Mouse (Mus musculus): ENCODE data around the gene Chid1. TPM values are rescaled to one million over a fixed set of nuclear protein-coding genes. Genes with fewer than 3 reads are reported as not detected.

Chid1 gene
- polyA plus RNA-seq, 1 experiment from 2014 or later = 52.6 TPM

DNA sequence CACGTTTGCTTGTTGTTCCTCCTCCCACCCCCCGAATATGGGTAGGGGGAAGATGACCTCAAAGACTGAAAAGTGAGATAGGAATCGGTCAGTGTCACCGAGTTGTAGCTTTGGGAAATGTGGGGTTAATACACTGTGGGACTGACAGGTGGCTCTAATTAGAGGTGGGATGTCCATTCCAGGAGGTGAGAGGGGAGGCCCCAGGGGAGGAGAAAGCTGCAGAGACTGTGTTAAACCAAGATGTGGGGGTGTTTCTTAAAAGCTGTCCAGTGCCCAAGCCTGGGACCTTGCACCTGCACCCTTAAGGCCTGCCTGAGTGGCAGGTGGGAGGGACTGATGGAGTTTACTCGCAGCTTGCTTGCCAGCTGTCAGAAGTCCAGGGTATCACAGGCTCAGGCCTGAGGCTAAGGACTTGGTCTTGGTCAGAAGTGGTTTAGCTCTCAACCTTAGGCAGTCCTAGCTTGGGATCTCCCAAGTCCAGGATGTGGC, 77.3 kb downstream of the Chid1 start:
- peak overlapping the region; percentile 56; the same call in 1 of the 2 replicates for H3K27ac ChIP-seq
- no peak for ATAC-seq
- H3K4me2 ChIP-seq (replicated peaks) = peak overlapping the region; percentile 92
- H3K4me1 ChIP-seq (replicated peaks) = peaks cover 44% of the 10 kb centered on the region
- peak overlapping the region; percentile 62 for H3K9ac ChIP-seq
- WGBS = 16% methylated on average over 5 of the region's 5 CpGs
- peaks cover 5% of the 10 kb centered on the region for H3K36me3 ChIP-seq
- H3K9me3 ChIP-seq = no peaks in the 10 kb centered on the region
- H3K4me3 ChIP-seq (replicated peaks) = peak overlapping the region; percentile 49
- peaks cover 47% of the 10 kb centered on the region for H3K27me3 ChIP-seq (replicated peaks)

DNA sequence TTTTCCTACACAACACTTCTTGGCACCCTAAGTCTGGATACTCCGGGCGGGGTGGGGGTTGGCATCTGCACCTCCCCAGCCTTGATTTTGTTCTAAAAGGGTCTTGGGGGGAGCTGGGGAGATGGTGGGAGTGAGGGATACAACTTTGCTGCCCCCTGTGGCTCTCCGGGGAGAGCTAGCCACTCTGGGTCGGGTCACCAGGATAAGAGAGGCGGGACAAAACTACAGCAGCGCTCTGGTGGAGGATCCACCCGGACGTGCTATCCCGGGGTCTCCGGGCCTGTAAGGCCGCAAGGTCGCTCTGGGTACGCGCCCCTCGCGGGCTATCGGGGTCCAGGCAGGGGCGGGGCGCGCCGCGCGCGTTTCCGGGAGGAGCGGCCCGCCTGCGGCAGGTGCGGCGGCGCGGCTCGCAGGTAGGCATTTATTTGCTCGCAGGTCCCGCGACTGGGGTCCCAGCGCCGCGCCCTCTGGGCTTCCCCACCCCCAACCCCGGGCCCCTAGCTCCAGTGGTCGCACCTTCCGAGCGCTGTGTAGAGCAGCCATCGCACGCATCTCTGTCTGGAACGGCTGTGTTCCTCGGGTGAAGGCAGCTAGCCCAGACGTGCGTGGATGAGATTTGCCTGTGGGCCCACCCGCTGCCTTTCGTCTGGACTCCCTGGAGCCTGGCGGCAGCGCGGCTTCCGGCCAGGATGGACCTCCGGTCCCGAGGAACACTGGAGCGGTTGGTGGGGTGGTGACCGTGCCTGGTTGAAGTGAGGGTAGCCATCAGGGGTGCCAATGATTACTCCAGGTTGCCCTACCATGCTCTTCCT, 77.9 kb downstream of the Chid1 start:
- Histone ChIP-seq H3K27ac (peak overlapping the region; percentile 56), H3K9ac (peak overlapping the region; percentile 62), H3K27me3 (replicated peaks) (peaks cover 45% of the 10 kb centered on the region), H3K4me2 (replicated peaks) (peak overlapping the region; percentile 92), H3K4me3 (replicated peaks) (peak overlapping the region; percentile 49), H3K4me1 (replicated peaks) (peaks cover 40% of the 10 kb centered on the region), H3K36me3 (peaks cover 5% of the 10 kb centered on the region), H3K9me3 (no peaks in the 10 kb centered on the region)
- ATAC-seq = peak; percentile 18
- 2% methylated on average over 59 of the region's 59 CpGs for WGBS

DNA sequence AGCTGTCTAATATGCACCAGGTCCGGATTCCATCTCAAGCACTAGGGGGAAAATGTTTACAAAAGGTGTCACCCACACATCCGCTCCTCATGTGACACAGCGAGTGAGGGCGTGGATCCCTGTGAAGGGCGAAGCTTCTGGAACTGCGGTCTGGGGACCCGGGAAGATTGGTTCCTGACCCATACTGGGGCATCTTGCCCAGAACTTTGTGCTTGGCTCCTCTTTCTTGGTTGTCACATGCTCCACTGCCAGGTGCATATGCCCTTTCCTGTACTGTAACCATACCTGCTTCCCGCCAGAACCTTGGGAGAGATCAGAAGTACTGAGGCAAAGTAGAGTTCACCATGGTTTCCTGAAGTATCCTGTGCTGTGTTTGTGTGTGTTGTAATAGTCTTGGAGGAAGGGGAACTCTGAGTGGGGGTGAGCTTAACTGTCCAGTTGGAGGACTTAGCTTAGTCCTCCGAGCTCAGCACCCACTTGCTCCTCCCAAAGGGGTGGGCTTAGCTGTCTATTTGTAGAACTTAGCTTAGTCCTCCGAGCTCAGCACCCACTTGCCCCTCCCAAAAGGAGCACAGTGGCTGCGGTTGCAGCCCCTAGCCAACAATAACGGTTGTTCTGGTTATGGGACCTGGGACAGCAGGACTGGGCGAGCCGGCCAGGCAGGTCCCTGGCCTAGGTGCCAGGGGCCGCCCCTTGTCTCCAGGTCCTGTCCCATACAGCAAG, 79.1 kb downstream of the Chid1 start, which contains the start of gene Cracr2b:
Cracr2b (plus strand) TSS at position 704 of the 723 bp plus-strand sequence.
- H3K27ac ChIP-seq = peak within 1 kb of the TSS; percentile 56
- peak within 1 kb of the TSS; percentile 49 for H3K4me3 ChIP-seq (replicated peaks)
- H3K9ac ChIP-seq = peak within 1 kb of the TSS; percentile 62
- H3K27me3 ChIP-seq (replicated peaks) = peaks cover 43% of the 10 kb centered on the region
- 53% methylated on average over 15 of the region's 15 CpGs for WGBS
- H3K4me2 ChIP-seq (replicated peaks) = peak within 1 kb of the TSS; percentile 92
- H3K36me3 ChIP-seq = peaks cover 5% of the 10 kb centered on the region
- H3K4me1 ChIP-seq (replicated peaks) = peaks cover 45% of the 10 kb centered on the region
- ATAC-seq = no peak
- H3K9me3 ChIP-seq = no peaks in the 10 kb centered on the region

DNA sequence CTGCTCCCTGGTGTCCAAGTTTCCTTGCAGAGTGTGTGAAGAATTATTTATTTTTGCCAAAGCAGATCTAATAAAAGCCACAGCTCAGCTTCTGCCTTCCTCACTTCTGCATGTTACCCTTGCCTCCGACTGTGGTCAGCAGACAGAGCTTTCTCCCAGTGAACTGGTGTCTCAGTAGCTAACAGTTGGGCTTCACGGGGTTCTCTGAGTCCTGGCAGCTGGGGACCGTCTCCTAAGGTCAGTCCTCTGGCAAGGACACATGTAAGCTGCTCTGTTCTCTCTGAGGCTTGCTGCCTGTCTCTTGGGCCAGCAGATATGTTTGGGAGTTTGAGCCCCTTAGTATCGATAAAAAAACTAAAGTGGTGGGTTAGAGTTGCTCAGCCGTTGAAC, 79.7 kb downstream of the Chid1 start:
- H3K27me3 ChIP-seq (replicated peaks) = peaks cover 41% of the 10 kb centered on the region
- H3K4me1 ChIP-seq (replicated peaks) = peaks cover 43% of the 10 kb centered on the region
- ATAC-seq = no peak

DNA sequence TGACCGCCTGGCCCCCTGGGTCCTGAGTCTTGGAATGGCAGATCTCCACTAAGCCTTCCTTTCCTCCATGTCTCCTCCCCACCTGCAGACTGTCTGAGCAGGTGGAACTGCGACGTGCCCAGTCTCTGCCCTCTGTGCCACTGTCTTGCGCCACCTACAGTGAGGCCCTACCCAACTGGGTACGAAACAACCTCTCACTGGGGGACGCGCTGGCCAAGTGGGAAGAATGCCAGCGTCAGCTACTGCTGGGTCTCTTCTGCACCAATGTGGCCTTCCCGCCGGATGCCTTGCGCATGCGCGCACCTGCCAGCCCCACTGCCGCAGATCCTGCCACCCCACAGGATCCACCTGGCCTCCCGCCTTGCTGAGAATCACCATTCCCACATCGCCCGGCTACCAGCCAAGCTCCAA, 80.4 kb downstream of the Chid1 start:
- no peaks in the 10 kb centered on the region for H3K9me3 ChIP-seq
- peaks cover 43% of the 10 kb centered on the region for H3K4me1 ChIP-seq (replicated peaks)
- H3K4me2 ChIP-seq (replicated peaks) = no peak overlapping the region
- peaks cover 35% of the 10 kb centered on the region for H3K27me3 ChIP-seq (replicated peaks)
- H3K27ac ChIP-seq = no peak overlapping the region
- H3K36me3 ChIP-seq = peaks cover 5% of the 10 kb centered on the region
- no peak overlapping the region for H3K4me3 ChIP-seq (replicated peaks)
- H3K9ac ChIP-seq = no peak overlapping the region
- no peak for ATAC-seq
- 90% methylated on average over 17 of the region's 17 CpGs for WGBS

More for the DNA sequence above, 79.7 kb downstream of the Chid1 start:
- Histone ChIP-seq H3K36me3 (peaks cover 5% of the 10 kb centered on the region), H3K9me3 (no peaks in the 10 kb centered on the region), H3K4me2 (replicated peaks) (no peak overlapping the region), H3K27ac (peak overlapping the region; percentile 15; the same call in 1 of the 2 replicates), H3K9ac (no peak overlapping the region), H3K4me3 (replicated peaks) (no peak overlapping the region)
- 50% methylated on average over 5 of the region's 5 CpGs for WGBS

DNA sequence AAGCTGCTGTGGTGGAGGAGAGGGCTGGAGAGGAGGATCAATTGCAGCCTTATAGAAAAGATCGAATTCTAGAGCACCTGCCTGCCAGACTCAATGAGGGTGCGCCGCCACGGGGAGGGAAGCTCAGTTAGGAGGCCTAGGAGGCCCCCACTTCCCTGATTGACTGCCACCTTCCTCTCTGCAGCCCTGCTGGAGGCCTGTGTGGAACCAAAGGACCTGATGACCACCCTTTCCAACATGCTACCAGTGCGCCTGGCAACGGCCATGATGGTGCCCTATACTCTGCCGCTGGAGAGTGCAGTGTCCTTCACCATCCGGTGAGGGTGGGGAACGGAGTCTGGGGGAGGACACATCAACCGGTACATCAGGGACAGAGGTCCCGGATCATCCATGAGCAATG, 81.0 kb downstream of the Chid1 start:
- WGBS = 92% methylated on average over 11 of the region's 11 CpGs
- no peak overlapping the region for H3K4me2 ChIP-seq (replicated peaks)
- no peaks in the 10 kb centered on the region for H3K9me3 ChIP-seq
- H3K27me3 ChIP-seq (replicated peaks) = peaks cover 28% of the 10 kb centered on the region
- H3K9ac ChIP-seq = no peak overlapping the region
- no peak overlapping the region for H3K4me3 ChIP-seq (replicated peaks)
- no peak overlapping the region for H3K27ac ChIP-seq
- ATAC-seq = no peak
- H3K4me1 ChIP-seq (replicated peaks) = peaks cover 42% of the 10 kb centered on the region
- H3K36me3 ChIP-seq = peaks cover 5% of the 10 kb centered on the region

DNA sequence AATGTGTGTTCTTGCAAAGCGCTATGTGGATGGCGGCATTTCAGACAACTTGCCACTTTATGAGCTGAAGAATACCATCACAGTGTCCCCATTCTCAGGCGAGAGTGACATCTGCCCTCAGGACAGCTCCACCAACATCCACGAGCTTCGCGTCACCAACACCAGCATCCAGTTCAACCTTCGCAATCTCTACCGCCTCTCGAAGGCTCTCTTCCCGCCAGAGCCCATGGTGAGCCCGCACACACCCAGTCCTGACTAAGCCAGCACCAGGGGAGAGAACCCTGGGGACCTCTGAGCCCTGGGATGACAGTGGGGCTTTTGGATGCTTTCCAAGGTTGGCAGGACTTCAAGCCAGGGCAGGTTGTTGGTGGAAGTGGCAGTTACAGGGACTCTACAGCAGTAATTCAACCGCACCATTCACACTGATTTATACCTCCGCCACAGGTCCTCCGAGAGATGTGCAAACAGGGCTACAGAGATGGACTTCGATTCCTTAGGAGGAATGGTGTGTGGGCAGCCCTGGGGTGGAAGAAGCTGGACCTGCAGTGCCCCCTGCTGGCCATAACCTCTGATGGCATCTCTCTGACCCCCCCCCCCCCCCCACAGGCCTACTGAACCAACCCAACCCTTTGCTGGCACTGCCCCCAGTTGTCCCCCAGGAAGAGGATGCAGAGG, 81.5 kb downstream of the Chid1 start:
- Histone ChIP-seq H3K4me3 (replicated peaks) (no peak overlapping the region), H3K9me3 (no peaks in the 10 kb centered on the region), H3K36me3 (peaks cover 5% of the 10 kb centered on the region), H3K27ac (no peak overlapping the region), H3K9ac (no peak overlapping the region), H3K4me1 (replicated peaks) (peaks cover 42% of the 10 kb centered on the region), H3K27me3 (replicated peaks) (peaks cover 23% of the 10 kb centered on the region), H3K4me2 (replicated peaks) (no peak overlapping the region)
- ATAC-seq = no peak
- WGBS = 77% methylated on average over 15 of the region's 15 CpGs

DNA sequence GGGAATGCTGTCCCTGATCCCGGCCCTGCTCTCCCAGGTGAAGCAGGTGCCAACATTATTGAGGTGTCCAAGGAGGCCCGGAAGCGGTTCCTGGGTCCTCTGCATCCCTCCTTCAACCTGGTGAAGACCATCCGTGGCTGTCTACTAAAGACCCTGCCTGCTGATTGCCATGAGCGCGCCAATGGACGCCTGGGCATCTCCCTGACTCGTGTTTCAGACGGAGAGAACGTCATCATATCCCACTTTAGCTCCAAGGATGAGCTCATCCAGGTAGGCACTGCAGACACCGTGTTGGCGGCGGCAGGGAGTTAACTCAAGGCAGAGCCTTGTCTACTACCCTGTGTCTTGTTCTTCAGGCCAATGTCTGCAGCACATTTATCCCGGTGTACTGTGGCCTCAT, 82.4 kb downstream of the Chid1 start:
- Histone ChIP-seq H3K27me3 (replicated peaks) (peaks cover 15% of the 10 kb centered on the region), H3K4me1 (replicated peaks) (peaks cover 42% of the 10 kb centered on the region), H3K4me2 (replicated peaks) (no peak overlapping the region), H3K27ac (no peak overlapping the region), H3K9ac (no peak overlapping the region), H3K4me3 (replicated peaks) (no peak overlapping the region), H3K9me3 (no peaks in the 10 kb centered on the region), H3K36me3 (peaks cover 5% of the 10 kb centered on the region)
- ATAC-seq = no peak
- 92% methylated on average over 14 of the region's 14 CpGs for WGBS

DNA sequence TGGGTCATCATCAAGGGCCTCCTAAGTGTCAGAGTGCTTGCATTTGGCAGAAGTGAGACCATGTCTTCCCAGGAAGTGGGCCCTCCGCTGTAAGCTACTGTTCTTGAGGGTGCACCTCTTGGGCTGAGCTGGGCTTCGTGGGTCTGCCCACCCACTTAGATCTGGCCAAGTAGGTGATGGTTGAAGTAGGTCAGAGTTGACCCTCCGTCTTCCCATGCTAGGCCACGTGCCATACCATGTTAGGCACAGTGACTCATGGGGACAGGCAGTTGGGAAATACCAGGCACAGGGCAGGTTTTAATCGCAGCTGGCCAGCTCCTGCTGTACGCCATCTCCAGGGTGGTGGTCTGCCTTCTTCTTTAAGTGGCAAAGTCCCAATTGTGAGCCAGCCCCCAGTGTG, 82.9 kb downstream of the Chid1 start:
- peak overlapping the region; percentile 95; the same call in 1 of the 2 replicates for H3K4me2 ChIP-seq (replicated peaks)
- H3K36me3 ChIP-seq = peaks cover 10% of the 10 kb centered on the region
- no peak overlapping the region for H3K27ac ChIP-seq
- no peaks in the 10 kb centered on the region for H3K9me3 ChIP-seq
- no peak for ATAC-seq
- 89% methylated on average over 6 of the region's 6 CpGs for WGBS
- H3K9ac ChIP-seq = no peak overlapping the region
- H3K27me3 ChIP-seq (replicated peaks) = peaks cover 10% of the 10 kb centered on the region
- peaks cover 37% of the 10 kb centered on the region for H3K4me1 ChIP-seq (replicated peaks)
- no peak overlapping the region for H3K4me3 ChIP-seq (replicated peaks)

DNA sequence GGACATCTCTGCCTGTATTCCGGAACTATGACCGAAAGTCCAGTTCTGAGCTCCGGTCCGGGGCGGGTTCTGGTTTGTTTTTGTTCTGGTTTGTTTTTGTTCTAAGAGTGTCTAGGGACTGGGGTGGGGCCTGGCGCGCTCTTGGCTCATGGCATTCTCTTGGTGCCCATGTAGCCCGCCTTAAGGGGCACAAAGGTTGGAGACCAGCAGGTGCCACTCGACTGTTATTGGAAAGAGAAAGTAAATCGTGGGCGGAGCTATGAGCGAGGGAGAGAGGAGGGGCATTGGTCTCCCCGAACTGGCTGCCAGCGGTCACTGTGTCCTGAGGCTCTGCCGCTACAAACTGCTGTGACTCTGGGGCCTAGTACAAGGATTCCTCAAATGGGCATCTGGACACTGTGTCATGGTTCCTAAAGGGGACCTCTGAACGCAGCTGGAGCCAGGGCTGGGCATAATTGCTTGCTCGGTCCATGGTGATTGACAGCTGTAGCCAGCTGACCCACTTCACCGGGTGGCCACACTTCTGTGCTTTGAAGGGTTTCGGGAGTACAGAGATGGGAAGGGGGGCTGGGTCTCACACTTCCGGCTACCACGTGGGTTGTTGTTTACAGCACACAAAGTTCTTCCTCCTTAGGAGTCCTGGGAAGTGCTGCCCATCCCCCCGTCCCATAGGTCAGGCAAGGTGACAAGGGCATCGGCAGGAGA, 83.9 kb downstream of the Chid1 start:
- H3K27me3 ChIP-seq (replicated peaks) = peaks cover under 1% of the 10 kb centered on the region
- peaks cover 27% of the 10 kb centered on the region for H3K4me1 ChIP-seq (replicated peaks)
- H3K4me3 ChIP-seq (replicated peaks) = peak overlapping the region; percentile 71
- H3K27ac ChIP-seq = peak overlapping the region; percentile 83
- 1% methylated on average over 23 of the region's 23 CpGs for WGBS
- peak overlapping the region; percentile 95 for H3K4me2 ChIP-seq (replicated peaks)
- peaks cover 19% of the 10 kb centered on the region for H3K36me3 ChIP-seq
- peak; percentile 48 for ATAC-seq
- H3K9ac ChIP-seq = peak overlapping the region; percentile 67
- H3K9me3 ChIP-seq = no peaks in the 10 kb centered on the region

DNA sequence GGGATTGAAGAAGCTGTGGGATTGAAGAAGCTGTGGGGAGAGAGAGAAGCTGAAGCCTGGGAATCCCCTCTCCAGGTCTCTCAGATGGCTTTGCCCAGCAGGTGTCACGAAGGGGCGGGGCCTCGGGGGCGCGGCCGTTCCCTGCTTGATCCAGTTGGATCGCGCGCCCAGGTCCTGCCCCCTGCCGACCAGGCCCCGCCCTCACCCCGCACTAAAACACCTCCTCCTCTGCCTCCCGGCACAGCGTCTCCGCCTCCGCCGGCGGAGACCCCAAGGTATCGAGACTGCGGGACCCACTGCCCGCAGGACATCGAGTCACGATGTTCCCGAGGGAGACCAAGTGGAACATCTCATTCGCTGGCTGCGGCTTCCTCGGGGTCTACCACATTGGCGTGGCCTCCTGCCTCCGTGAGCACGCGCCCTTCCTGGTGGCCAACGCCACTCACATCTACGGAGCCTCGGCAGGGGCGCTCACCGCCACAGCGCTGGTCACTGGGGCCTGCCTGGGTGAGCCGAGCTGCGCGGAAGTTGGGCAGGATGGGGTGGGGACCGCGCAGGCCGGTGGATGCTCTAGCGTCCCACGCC, 84.6 kb downstream of the Chid1 start, which contains the start of gene Pnpla2:
Pnpla2 (plus strand) TSS at position 232 of the 585 bp plus-strand sequence.
- peak within 1 kb of the TSS; percentile 71 for H3K4me3 ChIP-seq (replicated peaks)
- H3K36me3 ChIP-seq = peaks cover 26% of the 10 kb centered on the region
- peak within 1 kb of the TSS; percentile 83 for H3K27ac ChIP-seq
- peak within 1 kb of the TSS; percentile 67 for H3K9ac ChIP-seq
- H3K9me3 ChIP-seq = no peaks in the 10 kb centered on the region
- H3K27me3 ChIP-seq (replicated peaks) = no peaks in the 10 kb centered on the region
- peaks cover 21% of the 10 kb centered on the region for H3K4me1 ChIP-seq (replicated peaks)
- H3K4me2 ChIP-seq (replicated peaks) = peak within 1 kb of the TSS; percentile 95
- peak; percentile 91 for ATAC-seq
- under 1% methylated on average over 45 of the region's 45 CpGs for WGBS
